Mouse (Mus musculus) heart, adult 2 months (tissue): ENCODE results near the gene Lrrc4. TPM values are rescaled to one million over a fixed set of nuclear protein-coding genes. Genes with fewer than 3 reads are reported as not detected.

Source experiments
- DNase-seq, 2 experiments: peaks; one replicate each; pipeline ENCODE4 v3.0.0; 2021
- H3K27ac ChIP-seq: fragments of 200-600 bp; 2 replicates; pipeline ENCODE4 v1.8.1; 2022
- H3K27me3 ChIP-seq: fragments of 200-500 bp; 2 replicates; pipeline ENCODE4 v1.6.1; 2012; ENCODE audit warnings: mild to moderate bottlenecking, low read length, inconsistent platforms, mixed read lengths; ENCODE audit not compliant: control insufficient read depth, insufficient read depth
- H3K36me3 ChIP-seq: fragments of 200-500 bp; 2 replicates; pipeline ENCODE4 v1.6.1; 2012; ENCODE audit warnings: low read length, inconsistent platforms; ENCODE audit not compliant: control insufficient read depth, insufficient read depth
- H3K4me1 ChIP-seq: fragments of 200-500 bp; 2 replicates; pipeline ENCODE4 v1.6.1; 2011; ENCODE audit warnings: low read length; ENCODE audit not compliant: control insufficient read depth, insufficient read depth
- H3K4me3 ChIP-seq: fragments of 200-600 bp; 2 replicates; pipeline ENCODE4 v1.8.1; 2022
- H3K79me2 ChIP-seq: fragments of 200-500 bp; replicated peaks from 2 replicates; pipeline ENCODE4 v1.6.1; 2012; ENCODE audit warnings: mild to moderate bottlenecking, inconsistent platforms, low read length, moderate library complexity, mixed read lengths; ENCODE audit not compliant: control insufficient read depth, insufficient read depth
- H3K9ac ChIP-seq: fragments of 200-500 bp; 2 replicates; pipeline ENCODE4 v1.6.1; 2012; ENCODE audit warnings: low read depth, mild to moderate bottlenecking, control low read depth, inconsistent platforms, low read length, mixed read lengths
- CTCF ChIP-seq: fragments of 200-600 bp; IDR thresholded peaks from 2 replicates; pipeline ENCODE4 v1.8.1; 2022; ENCODE audit warnings: antibody characterized with exemption, mild to moderate bottlenecking, moderate library complexity
- EP300 ChIP-seq: fragments of 200-500 bp; IDR thresholded peaks from 2 replicates; pipeline ENCODE4 v1.6.1; 2011; ENCODE audit warnings: low read depth, low read length, control low read depth; ENCODE audit not compliant: insufficient read depth
- POLR2A ChIP-seq: fragments of 200-500 bp; IDR thresholded peaks from 2 replicates; pipeline ENCODE4 v1.6.1; 2011; ENCODE audit warnings: mild to moderate bottlenecking, low read depth, low read length, control low read depth; ENCODE audit not compliant: insufficient read depth
- WGBS: fragments of 180-500 bp; shearing (Covaris S2); methylation state at CpG from one replicate; pipeline ENCODE4 v1.1.7; 2018; 5-methylcytosine and 5-hydroxymethylcytosine counted together
- intact Hi-C: fragments of 180-260 bp; cut with DNase I; formaldehyde crosslinking; loops from one replicate; pipeline ENCODE4 v1.15.1; 2025
- polyA plus RNA-seq: library from polyadenylated mRNA; depleted of rRNA; stranded (reverse); fragments of >200 nt; gene quantifications from 2 replicates; pipeline ENCODE4 v1.2.3, GENCODE M21; 2012
- total RNA-seq, 2 experiments: library from RNA; stranded (reverse); gene quantifications; 2 replicates each; pipeline ENCODE4 v1.2.3; 2021

Lrrc4 gene
- total and polyA plus RNA-seq, 3 experiments = 0.43 to 0.68 (median 0.47) TPM

- Histone ChIP-seq H3K27ac (no peak overlapping the region), H3K79me2 (no peaks in the 10 kb centered on the region), H3K9ac (no peak overlapping the region), H3K4me1 (no peaks in the 10 kb centered on the region), H3K36me3 (no peaks in the 10 kb centered on the region), H3K4me3 (no peak overlapping the region), H3K27me3 (no peaks in the 10 kb centered on the region)
- intact Hi-C loops = no loop called here
- 94% methylated on average over 1 of the region's 1 CpGs for WGBS
- no peak for DNase-seq
- TF ChIP-seq EP300 (no peak), CTCF (no peak), POLR2A (no peak)
Observed at GRCm38 (mm10) chr6:28672388-28672787, 159.2 kb downstream of the Lrrc4 start.

GRCm38 (mm10) chr6:28669251-28669650 lies 162.3 kb downstream of the Lrrc4 start:
- H3K9ac ChIP-seq = no peak overlapping the region
- H3K4me3 ChIP-seq = no peak overlapping the region
- H3K27me3 ChIP-seq = no peaks in the 10 kb centered on the region
- TF ChIP-seq EP300 (no peak), POLR2A (no peak), CTCF (no peak)
- 93% methylated on average over 5 of the region's 5 CpGs for WGBS
- H3K4me1 ChIP-seq = no peaks in the 10 kb centered on the region
- no peaks in the 10 kb centered on the region for H3K36me3 ChIP-seq
- intact Hi-C loops = no loop called here
- DNase-seq = no peak
- no peak overlapping the region for H3K27ac ChIP-seq
- no peaks in the 10 kb centered on the region for H3K79me2 ChIP-seq

- intact Hi-C loops = no loop called here
- Histone ChIP-seq H3K27ac (no peak overlapping the region), H3K9ac (no peak overlapping the region), H3K27me3 (no peaks in the 10 kb centered on the region), H3K79me2 (no peaks in the 10 kb centered on the region), H3K36me3 (no peaks in the 10 kb centered on the region), H3K4me1 (no peaks in the 10 kb centered on the region), H3K4me3 (no peak overlapping the region)
- 96% methylated on average over 1 of the region's 1 CpGs for WGBS
- DNase-seq = no peak
- TF ChIP-seq CTCF (no peak), POLR2A (no peak), EP300 (no peak)
Observed at GRCm38 (mm10) chr6:28667586-28667985, 164.0 kb downstream of the Lrrc4 start.

GRCm38 (mm10) chr6:28664716-28665115 lies 166.8 kb downstream of the Lrrc4 start:
- Histone ChIP-seq H3K27ac (no peak overlapping the region), H3K4me3 (no peak overlapping the region), H3K36me3 (no peaks in the 10 kb centered on the region), H3K4me1 (no peaks in the 10 kb centered on the region), H3K9ac (no peak overlapping the region), H3K79me2 (no peaks in the 10 kb centered on the region), H3K27me3 (no peaks in the 10 kb centered on the region)
- 93% methylated on average over 3 of the region's 3 CpGs for WGBS
- intact Hi-C loops = no loop called here
- TF ChIP-seq EP300 (no peak), CTCF (no peak), POLR2A (no peak)
- no peak for DNase-seq

- no peaks in the 10 kb centered on the region for H3K79me2 ChIP-seq
- DNase-seq = no peak
- H3K4me1 ChIP-seq = no peaks in the 10 kb centered on the region
- no peaks in the 10 kb centered on the region for H3K36me3 ChIP-seq
- H3K27ac ChIP-seq = no peak overlapping the region
- no peaks in the 10 kb centered on the region for H3K27me3 ChIP-seq
- H3K9ac ChIP-seq = no peak overlapping the region
- intact Hi-C loops = no loop called here
- 92% methylated on average over 5 of the region's 5 CpGs for WGBS
- no peak for TF ChIP-seq POLR2A
- TF ChIP-seq EP300 = no peak
- TF ChIP-seq CTCF = no peak
- H3K4me3 ChIP-seq = no peak overlapping the region
Observed at GRCm38 (mm10) chr6:28663670-28664069, 167.9 kb downstream of the Lrrc4 start.

GRCm38 (mm10) chr6:28663004-28663403 lies 168.5 kb downstream of the Lrrc4 start:
- TF ChIP-seq POLR2A (no peak), CTCF (no peak), EP300 (no peak)
- H3K4me1 ChIP-seq = no peaks in the 10 kb centered on the region
- no peak for DNase-seq
- WGBS = 92% methylated on average over 3 of the region's 3 CpGs
- H3K27ac ChIP-seq = no peak overlapping the region
- no peaks in the 10 kb centered on the region for H3K79me2 ChIP-seq
- no peaks in the 10 kb centered on the region for H3K36me3 ChIP-seq
- H3K4me3 ChIP-seq = no peak overlapping the region
- intact Hi-C loops = no loop called here
- no peaks in the 10 kb centered on the region for H3K27me3 ChIP-seq
- no peak overlapping the region for H3K9ac ChIP-seq

- no peaks in the 10 kb centered on the region for H3K79me2 ChIP-seq
- no peak overlapping the region for H3K27ac ChIP-seq
- TF ChIP-seq POLR2A = no peak
- no peak for TF ChIP-seq CTCF
- no peak for TF ChIP-seq EP300
- 96% methylated on average over 5 of the region's 5 CpGs for WGBS
- no peaks in the 10 kb centered on the region for H3K27me3 ChIP-seq
- no peaks in the 10 kb centered on the region for H3K4me1 ChIP-seq
- no peak for DNase-seq
- intact Hi-C loops = no loop called here
- H3K36me3 ChIP-seq = no peaks in the 10 kb centered on the region
- H3K9ac ChIP-seq = no peak overlapping the region
- no peak overlapping the region for H3K4me3 ChIP-seq
Observed at GRCm38 (mm10) chr6:28656511-28656910, 175.0 kb downstream of the Lrrc4 start.
